In the genomic region with DNA sequence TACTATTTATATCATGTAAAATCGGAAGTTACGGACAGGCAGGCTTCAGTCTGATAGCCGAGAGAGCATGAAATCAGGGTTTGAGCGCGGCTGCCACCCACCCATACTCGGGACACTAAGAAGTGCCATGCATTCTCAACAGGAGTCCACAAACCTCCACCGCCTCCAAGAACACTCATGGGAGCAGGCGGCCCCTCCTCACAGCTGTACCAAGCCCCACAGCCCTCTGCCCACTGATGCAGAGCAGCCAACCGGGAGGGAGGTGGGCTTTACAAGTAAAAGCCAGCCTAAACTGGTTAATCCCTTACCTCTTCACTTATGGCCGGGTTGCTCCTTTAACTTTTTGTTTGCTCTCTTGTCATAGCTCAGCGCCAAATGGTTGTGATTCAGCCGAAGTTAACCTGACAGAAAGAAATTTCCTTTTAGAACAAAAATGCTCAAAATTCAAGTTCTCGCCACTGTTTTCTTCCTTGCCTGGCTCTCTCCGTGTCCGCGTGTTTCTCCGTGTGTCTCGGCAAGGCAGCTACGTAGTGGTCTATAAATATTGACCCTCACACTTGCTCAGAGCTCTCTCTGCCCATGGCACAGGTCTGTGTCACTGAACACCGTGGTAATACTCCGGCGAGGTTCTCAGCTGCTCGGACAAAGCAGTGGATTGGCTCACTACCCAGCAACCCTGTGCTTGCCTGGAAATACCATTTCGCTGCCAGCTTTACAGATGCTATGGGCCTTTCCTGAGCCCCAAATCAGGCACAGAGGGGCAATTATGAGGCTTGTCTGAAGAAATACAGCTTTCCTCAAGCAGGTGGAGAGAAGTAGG, we compare ENCODE assay signal across 9 mouse cellular contexts.
A peak's percentile ranks its signal among the peaks of the same experiment; 100 is the strongest.
DNase-seq lines count a peak whose midpoint lies in the region; ATAC-seq lines count a peak whose summit lies in the region.
"Had no signal": no experiment of that assay in that cellular context is flagged by ENCODE, and none has a peak within 500 bp of the region (broad histone marks: within the 10 kb centered on the region; RNA-seq: fewer than 3 reads in every experiment).

No protein-coding gene starts in this region.

- peak overlapping the region; percentile 11; the same call in 1 of the 2 replicates for H3K4me2 ChIP-seq in embryonic facial prominence, embryonic 13.5 days
- peak overlapping the region; percentile 32 for H3K4me2 ChIP-seq in limb, embryonic 15.5 days
- no peak overlapping the region for H3K4me2 ChIP-seq in heart, embryonic 11.5 days
- H3K4me2 ChIP-seq: liver, embryonic 13.5 days had no signal

- H3K36me3 ChIP-seq in embryonic facial prominence, embryonic 13.5 days: no peaks in the 10 kb centered on the region
- no peaks in the 10 kb centered on the region for H3K36me3 ChIP-seq in embryonic facial prominence, embryonic 10.5 days (replicated peaks)
- H3K36me3 ChIP-seq in limb, embryonic 15.5 days: no peaks in the 10 kb centered on the region
- H3K36me3 ChIP-seq in heart, embryonic 11.5 days (ENCODE audit: control insufficient read depth, insufficient read depth, low read length): no peaks in the 10 kb centered on the region
- H3K36me3 ChIP-seq: liver, embryonic 13.5 days had no signal

- H3K27ac ChIP-seq in embryonic facial prominence, embryonic 13.5 days: no peak overlapping the region
- H3K27ac ChIP-seq in embryonic facial prominence, embryonic 10.5 days (replicated peaks): no peak overlapping the region; the same call in 1 of the 2 replicates
- peak overlapping the region; percentile 65 for H3K27ac ChIP-seq in limb, embryonic 15.5 days
- no peak overlapping the region for H3K27ac ChIP-seq in heart, embryonic 11.5 days (ENCODE audit: low read depth, low read length)
- H3K27ac ChIP-seq: liver, embryonic 13.5 days had no signal

- H3K4me3 ChIP-seq in embryonic facial prominence, embryonic 13.5 days: no peak overlapping the region
- H3K4me3 ChIP-seq in embryonic facial prominence, embryonic 10.5 days: no peak overlapping the region
- peak overlapping the region; percentile 24 for H3K4me3 ChIP-seq in limb, embryonic 15.5 days
- no peak overlapping the region for H3K4me3 ChIP-seq in heart, embryonic 11.5 days (ENCODE audit: low read depth, low read length)
- H3K4me3 ChIP-seq: liver, embryonic 13.5 days had no signal

- H3K9ac ChIP-seq in embryonic facial prominence, embryonic 13.5 days: no peak overlapping the region
- H3K9ac ChIP-seq in limb, embryonic 15.5 days: no peak overlapping the region
- no peak overlapping the region for H3K9ac ChIP-seq in heart, embryonic 11.5 days (ENCODE audit: low read depth, low read length)
- H3K9ac ChIP-seq: liver, embryonic 13.5 days had no signal

- WGBS in embryonic facial prominence, embryonic 13.5 days: 74% methylated on average over 24 of the region's 24 CpGs
- WGBS in embryonic facial prominence, embryonic 10.5 days: 83% methylated on average over 24 of the region's 24 CpGs
- 58% methylated on average over 24 of the region's 24 CpGs for WGBS in limb, embryonic 15.5 days
- 80% methylated on average over 24 of the region's 24 CpGs for WGBS in heart, embryonic 11.5 days (ENCODE audit: insufficient replicate concordance)

- no peaks in the 10 kb centered on the region for H3K27me3 ChIP-seq in embryonic facial prominence, embryonic 13.5 days
- H3K27me3 ChIP-seq in embryonic facial prominence, embryonic 10.5 days (replicated peaks; ENCODE audit: low read depth, poor library complexity, severe bottlenecking): no peaks in the 10 kb centered on the region
- no peaks in the 10 kb centered on the region for H3K27me3 ChIP-seq in limb, embryonic 15.5 days
- no peaks in the 10 kb centered on the region for H3K27me3 ChIP-seq in heart, embryonic 11.5 days (ENCODE audit: control insufficient read depth, insufficient read depth, low read length)
- H3K27me3 ChIP-seq: liver, embryonic 13.5 days had no signal

- no peak for ATAC-seq in embryonic facial prominence, embryonic 13.5 days (ENCODE audit: insufficient number of reproducible peaks, insufficient read depth, low FRiP score, low TSS enrichment, low read depth)
- ATAC-seq in limb, embryonic 15.5 days (ENCODE audit: insufficient number of reproducible peaks, low FRiP score, low TSS enrichment, low read depth): peak; percentile 75; the same call in 1 of the 2 replicates
- ATAC-seq in heart, embryonic 11.5 days (replicated peaks; ENCODE audit: insufficient number of reproducible peaks, low FRiP score, low TSS enrichment): no peak
- no peak for ATAC-seq in granulocyte monocyte progenitor cell, adult 5-6 weeks (replicated peaks; ENCODE audit: poor library complexity, severe bottlenecking)

- no peak for DNase-seq in embryonic facial prominence, embryonic 10.5 days (ENCODE audit: low spot score)
- DNase-seq in R1 (ENCODE audit: low read depth, low spot score): peak; percentile 3
- DNase-seq in gastrocnemius, postnatal 4 days (ENCODE audit: low spot score in 2 of 2): peak; percentile 15 to 17
- DNase-seq in spleen, adult 12 weeks (ENCODE audit: low spot score): no peak
- DNase-seq: liver, embryonic 13.5 days had no signal

- no peaks in the 10 kb centered on the region for H3K9me3 ChIP-seq in embryonic facial prominence, embryonic 13.5 days
- no peaks in the 10 kb centered on the region for H3K9me3 ChIP-seq in embryonic facial prominence, embryonic 10.5 days
- no peaks in the 10 kb centered on the region for H3K9me3 ChIP-seq in limb, embryonic 15.5 days
- H3K9me3 ChIP-seq in heart, embryonic 11.5 days (replicated peaks; ENCODE audit: control insufficient read depth, low read length): no peaks in the 10 kb centered on the region
- H3K9me3 ChIP-seq: liver, embryonic 13.5 days had no signal

- peaks cover 5% of the 10 kb centered on the region; the same call in 1 of the 2 replicates for H3K4me1 ChIP-seq in embryonic facial prominence, embryonic 13.5 days
- H3K4me1 ChIP-seq in embryonic facial prominence, embryonic 10.5 days: peaks cover 27% of the 10 kb centered on the region
- 0 out of 2 replicates have a peak, but pooled peaks cover 4% of the 10 kb centered on the region for H3K4me1 ChIP-seq in limb, embryonic 15.5 days
- no peaks in the 10 kb centered on the region for H3K4me1 ChIP-seq in heart, embryonic 11.5 days (ENCODE audit: control insufficient read depth, insufficient read depth, low read length)
- H3K4me1 ChIP-seq: liver, embryonic 13.5 days had no signal

Comparison
In these comparisons a context has a peak if more than half of its experiments do, and no peak if none do; other contexts are left out.
1. DNase-seq: peak in R1 (single experiment) and gastrocnemius, postnatal 4 days (2 of 2); none in embryonic facial prominence, embryonic 10.5 days (single experiment) and spleen, adult 12 weeks (single experiment).